Mouse (Mus musculus) ES-E14 (cell line): ENCODE data around the gene Pctp.

ENCODE experiments used
- ZC3H11A ChIP-seq: IDR thresholded peaks from 2 replicates; pipeline ENCODE4 v1.6.1; 2012; ENCODE audit warnings: low read depth, mild to moderate bottlenecking, inconsistent platforms, low read length, borderline replicate concordance
- ZNF384 ChIP-seq: IDR thresholded peaks from 2 replicates; pipeline ENCODE4 v1.6.1; 2012; ENCODE audit warnings: low read depth, low read length, inconsistent platforms

DNA sequence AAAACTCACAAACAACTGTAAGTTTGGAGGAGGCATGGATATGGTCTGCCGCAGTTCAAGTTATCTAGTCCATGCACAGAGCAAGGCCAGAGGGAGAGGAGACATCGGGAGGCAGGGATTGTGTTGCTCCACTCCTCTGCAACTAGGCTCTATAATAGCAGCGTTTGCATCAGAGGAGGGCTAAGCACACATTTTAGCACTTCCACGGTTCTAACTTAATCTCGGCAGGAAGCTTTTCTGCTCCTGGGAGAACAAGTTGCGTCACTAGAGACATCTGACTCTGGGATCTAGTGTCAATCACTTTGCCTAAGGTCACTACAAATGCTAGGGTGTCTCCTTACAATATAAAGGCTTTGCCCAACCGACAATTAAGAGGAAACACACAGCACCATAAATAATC is 43.5 kb upstream of the Pctp start:
- TF ChIP-seq ZNF384 (no peak), ZC3H11A (no peak)
